Mouse (Mus musculus) CH12.LX (cell line): ENCODE results near the gene Olfr1532-ps1.

Experiments used
- CTCF ChIP-seq, 2 experiments: IDR thresholded peaks in 1 of 2; conservative IDR thresholded peaks in 1 of 2; 2 replicates each; pipeline ENCODE4 v1.5.1; 2011 to 2012; ENCODE audit warnings: low read depth in 2 of 2, low read length in 2 of 2, improper control_type of control experiment in 1 of 2, inconsistent platforms in 1 of 2, mild to moderate bottlenecking in 1 of 2, moderate library complexity in 1 of 2
- EP300 ChIP-seq: IDR thresholded peaks from 2 replicates; pipeline ENCODE4 v1.6.1; 2011; ENCODE audit warnings: low read length, improper control_type of control experiment
- ETS1 ChIP-seq: conservative IDR thresholded peaks from 2 replicates; pipeline ENCODE4 v1.6.1; 2012; ENCODE audit warnings: low read depth, mild to moderate bottlenecking, inconsistent platforms, low read length, improper control_type of control experiment, moderate library complexity
- MEF2A ChIP-seq: IDR thresholded peaks from 2 replicates; pipeline ENCODE4 v1.6.1; 2014; ENCODE audit warnings: low read depth, mild to moderate bottlenecking, inconsistent platforms, low read length, improper control_type of control experiment, borderline replicate concordance
- RCOR1 ChIP-seq: conservative IDR thresholded peaks from 2 replicates; pipeline ENCODE4 v1.6.1; 2012; ENCODE audit warnings: low read depth, mild to moderate bottlenecking, inconsistent platforms, low read length, improper control_type of control experiment
- SIN3A ChIP-seq: IDR thresholded peaks from 2 replicates; pipeline ENCODE4 v1.6.1; 2012; ENCODE audit warnings: low read length, improper control_type of control experiment, inconsistent platforms
- USF1 ChIP-seq: IDR thresholded peaks from 2 replicates; pipeline ENCODE4 v1.6.1; 2014; ENCODE audit warnings: low read depth, mild to moderate bottlenecking, inconsistent platforms, low read length, improper control_type of control experiment

GRCm38 (mm10) chr7:106948212-106948611, 40.4 kb downstream of the Olfr1532-ps1 start, which contains the start of gene Olfr710:
- TF ChIP-seq SIN3A = no peak
- TF ChIP-seq EP300 = no peak
- TF ChIP-seq CTCF (conservative IDR thresholded peaks at IDR 0.05 in 1 of 2, IDR thresholded peaks at IDR 0.05 in 1 of 2; ENCODE audit: low read depth in 2 of 2, low read length in 2 of 2) = no peak
- no peak for TF ChIP-seq MEF2A
- TF ChIP-seq ETS1 = no peak
- TF ChIP-seq RCOR1 = no peak
- no peak for TF ChIP-seq USF1
